Mouse (Mus musculus): ENCODE data around the gene Zfp169. TPM values are rescaled to one million over a fixed set of nuclear protein-coding genes. Genes with fewer than 3 reads are reported as not detected.

Gene Zfp169
- polyA plus RNA-seq, 1 experiment: 1.8 TPM

- H3ac ChIP-seq (ENCODE audit: control insufficient read depth, insufficient read length, low read depth): peak overlapping the region; percentile 97
- TF ChIP-seq MAX (IDR thresholded peaks at IDR 0.05) (peak; percentile 76), CTCF (IDR thresholded peaks at IDR 0.05; ENCODE audit: control insufficient read depth, insufficient read depth, insufficient read length) (no peak), MYOD1 (IDR thresholded peaks at IDR 0.05; ENCODE audit: control insufficient read depth, insufficient read length, low read depth) (peak; percentile 65)
- peaks cover 14% of the 10 kb centered on the region for H3K36me3 ChIP-seq (ENCODE audit: control insufficient read depth, insufficient read depth)
- peaks cover 48% of the 10 kb centered on the region for H3K79me3 ChIP-seq (ENCODE audit: low read depth)
- H3K79me2 ChIP-seq (ENCODE audit: control insufficient read depth, insufficient read depth): peaks cover 49% of the 10 kb centered on the region
- H3K27me3 ChIP-seq (ENCODE audit: control insufficient read depth, insufficient read depth, insufficient read length): no peaks in the 10 kb centered on the region
- H3K4me3 ChIP-seq (ENCODE audit: insufficient read depth, poor library complexity, severe bottlenecking): peak overlapping the region; percentile 90
Observed at GRCm38 (mm10) chr13:48545476-48546281, 32.4 kb upstream of the Zfp169 start.

- TF ChIP-seq CEBPB (IDR thresholded peaks at IDR 0.05; ENCODE audit: low read depth): no peak
- no peak for TF ChIP-seq CTCF (IDR thresholded peaks at IDR 0.05; ENCODE audit: control insufficient read depth, insufficient read depth, insufficient read length)
- TF ChIP-seq FOSL1 (IDR thresholded peaks at IDR 0.05; ENCODE audit: insufficient read depth, low read length, poor library complexity, severe bottlenecking): no peak
- TF ChIP-seq MYOG (IDR thresholded peaks at IDR 0.05; ENCODE audit: control insufficient read depth, extremely low read depth, insufficient read length): no peak
- TF ChIP-seq MYOD1 (IDR thresholded peaks at IDR 0.05; ENCODE audit: control insufficient read depth, insufficient read length, low read depth): no peak
- TF ChIP-seq USF1 (IDR thresholded peaks at IDR 0.05; ENCODE audit: low read depth): no peak
- no peak for TF ChIP-seq MAX (IDR thresholded peaks at IDR 0.05)
- H3K36me3 ChIP-seq (ENCODE audit: control insufficient read depth, insufficient read depth): peaks cover 14% of the 10 kb centered on the region
- no peaks in the 10 kb centered on the region for H3K27me3 ChIP-seq (ENCODE audit: control insufficient read depth, insufficient read depth, insufficient read length)
- peak overlapping the region; percentile 90 for H3K4me3 ChIP-seq (ENCODE audit: insufficient read depth, poor library complexity, severe bottlenecking)
- H3K79me3 ChIP-seq (ENCODE audit: low read depth): peaks cover 57% of the 10 kb centered on the region
- H3ac ChIP-seq (ENCODE audit: control insufficient read depth, insufficient read length, low read depth): no peak overlapping the region
- peaks cover 58% of the 10 kb centered on the region for H3K79me2 ChIP-seq (ENCODE audit: control insufficient read depth, insufficient read depth)
Observed at GRCm38 (mm10) chr13:48544867-48545266, 31.6 kb upstream of the Zfp169 start.

- H3K79me3 ChIP-seq (ENCODE audit: low read depth): peaks cover 61% of the 10 kb centered on the region
- H3K27me3 ChIP-seq (ENCODE audit: control insufficient read depth, insufficient read depth, insufficient read length): no peaks in the 10 kb centered on the region
- peak overlapping the region; percentile 90 for H3K4me3 ChIP-seq (ENCODE audit: insufficient read depth, poor library complexity, severe bottlenecking)
Observed at GRCm38 (mm10) chr13:48544391-48544790, 31.1 kb upstream of the Zfp169 start.

GRCm38 (mm10) chr13:48540488-48540887, 27.2 kb upstream of the Zfp169 start:
- H3K4me3 ChIP-seq (ENCODE audit: insufficient read depth, poor library complexity, severe bottlenecking): no peak overlapping the region
- TF ChIP-seq FOSL1 (IDR thresholded peaks at IDR 0.05; ENCODE audit: insufficient read depth, low read length, poor library complexity, severe bottlenecking): no peak
- no peak for TF ChIP-seq MYOG (IDR thresholded peaks at IDR 0.05; ENCODE audit: control insufficient read depth, extremely low read depth, insufficient read length)
- TF ChIP-seq MAX (IDR thresholded peaks at IDR 0.05): no peak
- no peak for TF ChIP-seq USF1 (IDR thresholded peaks at IDR 0.05; ENCODE audit: low read depth)
- H3K27me3 ChIP-seq (ENCODE audit: control insufficient read depth, insufficient read depth, insufficient read length): no peaks in the 10 kb centered on the region
- peaks cover 93% of the 10 kb centered on the region for H3K79me3 ChIP-seq (ENCODE audit: low read depth)
- H3K36me3 ChIP-seq (ENCODE audit: control insufficient read depth, insufficient read depth): peaks cover 53% of the 10 kb centered on the region
- no peak overlapping the region for H3ac ChIP-seq (ENCODE audit: control insufficient read depth, insufficient read length, low read depth)
- H3K79me2 ChIP-seq (ENCODE audit: control insufficient read depth, insufficient read depth): peaks cover 100% of the 10 kb centered on the region

More at GRCm38 (mm10) chr13:48544391-48544790, 31.1 kb upstream of the Zfp169 start:
- Histone ChIP-seq H3K79me2 (ENCODE audit: control insufficient read depth, insufficient read depth) (peaks cover 62% of the 10 kb centered on the region), H3ac (ENCODE audit: control insufficient read depth, insufficient read length, low read depth) (no peak overlapping the region), H3K36me3 (ENCODE audit: control insufficient read depth, insufficient read depth) (peaks cover 17% of the 10 kb centered on the region)
- TF ChIP-seq MYOD1 (IDR thresholded peaks at IDR 0.05; ENCODE audit: control insufficient read depth, insufficient read length, low read depth) (no peak), CTCF (IDR thresholded peaks at IDR 0.05; ENCODE audit: control insufficient read depth, insufficient read depth, insufficient read length) (no peak), FOSL1 (IDR thresholded peaks at IDR 0.05; ENCODE audit: insufficient read depth, low read length, poor library complexity, severe bottlenecking) (no peak), USF1 (IDR thresholded peaks at IDR 0.05; ENCODE audit: low read depth) (no peak)

- TF ChIP-seq MYOD1 (IDR thresholded peaks at IDR 0.05; ENCODE audit: control insufficient read depth, insufficient read length, low read depth) (no peak), MAX (IDR thresholded peaks at IDR 0.05) (no peak), USF1 (IDR thresholded peaks at IDR 0.05; ENCODE audit: low read depth) (no peak), CTCF (IDR thresholded peaks at IDR 0.05; ENCODE audit: control insufficient read depth, insufficient read depth, insufficient read length) (no peak)
- Histone ChIP-seq H3K79me2 (ENCODE audit: control insufficient read depth, insufficient read depth) (peaks cover 48% of the 10 kb centered on the region), H3K4me3 (ENCODE audit: insufficient read depth, poor library complexity, severe bottlenecking) (no peak overlapping the region)
Observed at GRCm38 (mm10) chr13:48533441-48533840, 20.2 kb upstream of the Zfp169 start.

GRCm38 (mm10) chr13:48531448-48531847, 18.2 kb upstream of the Zfp169 start:
- peaks cover 31% of the 10 kb centered on the region for H3K36me3 ChIP-seq (ENCODE audit: control insufficient read depth, insufficient read depth)
- H3K79me3 ChIP-seq (ENCODE audit: low read depth): peaks cover 8% of the 10 kb centered on the region
- TF ChIP-seq MAX (IDR thresholded peaks at IDR 0.05) (no peak), FOSL1 (IDR thresholded peaks at IDR 0.05; ENCODE audit: insufficient read depth, low read length, poor library complexity, severe bottlenecking) (no peak), MYOD1 (IDR thresholded peaks at IDR 0.05; ENCODE audit: control insufficient read depth, insufficient read length, low read depth) (no peak), CTCF (IDR thresholded peaks at IDR 0.05; ENCODE audit: control insufficient read depth, insufficient read depth, insufficient read length) (no peak), USF1 (IDR thresholded peaks at IDR 0.05; ENCODE audit: low read depth) (no peak), CEBPB (IDR thresholded peaks at IDR 0.05; ENCODE audit: low read depth) (no peak), MYOG (IDR thresholded peaks at IDR 0.05; ENCODE audit: control insufficient read depth, extremely low read depth, insufficient read length) (no peak)
- H3ac ChIP-seq (ENCODE audit: control insufficient read depth, insufficient read length, low read depth): no peak overlapping the region
- no peaks in the 10 kb centered on the region for H3K27me3 ChIP-seq (ENCODE audit: control insufficient read depth, insufficient read depth, insufficient read length)
- no peak overlapping the region for H3K4me3 ChIP-seq (ENCODE audit: insufficient read depth, poor library complexity, severe bottlenecking)
- peaks cover 28% of the 10 kb centered on the region for H3K79me2 ChIP-seq (ENCODE audit: control insufficient read depth, insufficient read depth)

More at GRCm38 (mm10) chr13:48533441-48533840, 20.2 kb upstream of the Zfp169 start:
- Histone ChIP-seq H3K27me3 (ENCODE audit: control insufficient read depth, insufficient read depth, insufficient read length) (no peaks in the 10 kb centered on the region), H3K36me3 (ENCODE audit: control insufficient read depth, insufficient read depth) (peaks cover 51% of the 10 kb centered on the region), H3ac (ENCODE audit: control insufficient read depth, insufficient read length, low read depth) (no peak overlapping the region), H3K79me3 (ENCODE audit: low read depth) (peaks cover 28% of the 10 kb centered on the region)
